Mouse (Mus musculus) embryonic facial prominence, embryonic 12.5 days (tissue): ENCODE measurements around the gene Mab21l3. TPM values are rescaled to one million over a fixed set of nuclear protein-coding genes. Genes with fewer than 3 reads are reported as not detected.

Experiments used
- ATAC-seq: fragments of 200-750 bp; cut with Nextera tagmentation; 2 replicates; pipeline ENCODE4 v1.8.0; 2017; ENCODE audit not compliant: insufficient number of reproducible peaks, insufficient read depth, low FRiP score, low TSS enrichment
- H3K27ac ChIP-seq: fragments of 300-500 bp; sonication (generic); 2 replicates; pipeline ENCODE4 v1.5.1; 2016; ENCODE audit warnings: mild to moderate bottlenecking
- H3K27me3 ChIP-seq: fragments of 300-500 bp; sonication (generic); 2 replicates; pipeline ENCODE4 v1.6.1; 2016; ENCODE audit warnings: mild to moderate bottlenecking, moderate library complexity
- H3K36me3 ChIP-seq: fragments of 300-500 bp; sonication (generic); 2 replicates; pipeline ENCODE4 v1.6.1; 2016; ENCODE audit warnings: mild to moderate bottlenecking
- H3K4me1 ChIP-seq: fragments of 300-500 bp; sonication (generic); 2 replicates; pipeline ENCODE4 v1.6.1; 2016
- H3K4me2 ChIP-seq: fragments of 300-500 bp; sonication (generic); replicated peaks from 2 replicates; pipeline ENCODE4 v1.6.1; 2016; ENCODE audit warnings: mild to moderate bottlenecking, moderate library complexity
- H3K4me3 ChIP-seq: fragments of 300-500 bp; sonication (generic); 2 replicates; pipeline ENCODE4 v1.5.1; 2016; ENCODE audit warnings: mild to moderate bottlenecking
- H3K9ac ChIP-seq: fragments of 300-500 bp; sonication (generic); 2 replicates; pipeline ENCODE4 v1.6.1; 2016; ENCODE audit warnings: mild to moderate bottlenecking, moderate library complexity
- H3K9me3 ChIP-seq: fragments of 300-500 bp; sonication (generic); 2 replicates; pipeline ENCODE4 v1.6.1; 2016; ENCODE audit warnings: mild to moderate bottlenecking, moderate library complexity
- WGBS: fragments of 180-500 bp; shearing (Covaris S2); methylation state at CpG from one replicate; pipeline ENCODE4 v1.1.7; 2016; 5-methylcytosine and 5-hydroxymethylcytosine counted together
- polyA plus RNA-seq: library from polyadenylated mRNA; unstranded; fragments of >200 nt; fragmentation: Nextera tagmentation; extraction: Ambion mirVana; gene quantifications from 2 replicates; pipeline ENCODE4 v1.2.1, GENCODE M21; 2016

Gene Mab21l3
- polyA plus RNA-seq = 1.4 and 1.6 TPM in 2 replicates

DNA sequence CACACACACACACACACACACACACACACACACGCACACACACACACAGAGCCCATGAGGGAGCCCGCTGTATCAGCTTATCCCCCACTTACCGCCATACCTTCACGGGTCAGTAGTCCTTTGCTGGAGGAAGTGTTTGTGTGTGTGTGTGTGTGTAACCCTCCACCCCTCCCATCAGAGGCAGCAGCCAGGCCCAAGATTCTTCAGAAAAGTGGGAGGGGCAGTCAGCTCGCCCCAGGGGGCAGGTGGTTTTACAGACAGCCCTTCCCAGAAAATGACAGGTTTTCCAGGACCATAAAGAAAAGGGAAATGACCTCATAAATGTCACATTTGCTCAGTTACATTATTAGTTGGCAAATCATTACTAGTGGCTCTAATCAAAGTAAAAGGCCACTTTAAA is at the start of gene Mab21l3:
Gene Mab21l3 (minus strand): TSS at position 144 of the 400 bp plus-strand sequence.
- no peak within 1 kb of the TSS for H3K4me3 ChIP-seq
- WGBS = 80% methylated on average over 5 of the region's 5 CpGs
- H3K9ac ChIP-seq = no peak within 1 kb of the TSS
- no peak within 1 kb of the TSS for H3K4me2 ChIP-seq
- no peaks in the 10 kb centered on the region for H3K27me3 ChIP-seq
- no peaks in the 10 kb centered on the region for H3K9me3 ChIP-seq
- no peaks in the 10 kb centered on the region for H3K4me1 ChIP-seq
- no peaks in the 10 kb centered on the region for H3K36me3 ChIP-seq
- H3K27ac ChIP-seq = no peak within 1 kb of the TSS
- no peak for ATAC-seq

DNA sequence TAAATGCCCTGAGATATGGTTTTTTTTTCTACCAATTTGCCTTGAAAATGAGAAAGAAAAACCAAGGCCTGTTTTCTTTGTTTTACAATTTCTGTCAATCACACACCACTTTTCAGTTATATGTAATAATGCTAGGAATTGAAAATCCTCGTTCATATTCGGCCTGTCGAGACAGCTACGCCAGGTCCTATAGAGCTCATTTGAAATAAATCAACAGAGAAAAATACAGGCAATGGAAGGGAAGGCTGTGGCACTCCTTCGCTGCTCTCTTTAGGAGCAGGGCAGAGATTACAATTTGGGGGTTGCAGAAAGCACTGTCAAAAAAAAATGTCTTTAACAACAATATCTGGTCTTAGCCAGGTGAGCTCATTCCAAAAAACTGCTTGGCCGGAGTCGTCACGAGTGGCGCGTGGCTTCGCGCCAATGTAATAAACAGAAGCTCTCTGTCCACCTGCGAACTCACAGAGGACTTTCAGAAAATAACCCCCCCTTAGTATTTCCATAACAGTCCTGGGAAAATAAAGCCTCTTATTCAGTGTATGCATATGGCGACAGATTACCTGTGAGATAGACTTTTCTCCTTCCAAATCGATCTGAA is 48.7 kb upstream of the Mab21l3 start:
- Histone ChIP-seq H3K36me3 (no peaks in the 10 kb centered on the region), H3K27ac (no peak overlapping the region), H3K4me2 (no peak overlapping the region), H3K9ac (no peak overlapping the region), H3K4me3 (no peak overlapping the region), H3K4me1 (no peaks in the 10 kb centered on the region), H3K9me3 (no peaks in the 10 kb centered on the region), H3K27me3 (no peaks in the 10 kb centered on the region)
- ATAC-seq = no peak
- 88% methylated on average over 15 of the region's 15 CpGs for WGBS

DNA sequence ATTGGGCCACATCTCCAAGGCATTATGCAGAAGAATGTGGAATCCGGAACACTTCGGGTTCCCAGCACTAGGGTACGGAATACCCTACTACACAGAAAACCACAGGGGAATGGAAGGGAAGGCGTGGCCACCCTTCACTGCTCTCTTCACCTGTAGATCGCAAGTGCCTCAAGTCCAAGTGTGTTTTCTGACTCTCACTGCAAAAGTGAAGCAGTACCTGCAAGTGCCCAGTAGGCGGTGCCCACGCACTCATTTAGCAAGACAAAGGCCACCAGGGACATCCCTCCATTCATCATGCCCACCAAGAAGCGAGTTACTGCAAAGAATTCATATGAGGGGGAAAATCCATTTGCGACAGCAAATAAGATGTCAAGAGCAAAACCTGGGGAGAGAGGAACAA is 48.1 kb upstream of the Mab21l3 start:
- Histone ChIP-seq H3K9ac (no peak overlapping the region), H3K4me2 (no peak overlapping the region), H3K4me3 (no peak overlapping the region), H3K27me3 (no peaks in the 10 kb centered on the region), H3K4me1 (no peaks in the 10 kb centered on the region), H3K36me3 (no peaks in the 10 kb centered on the region), H3K9me3 (no peaks in the 10 kb centered on the region), H3K27ac (no peak overlapping the region)
- no peak for ATAC-seq
- WGBS = 23% methylated on average over 9 of the region's 9 CpGs

DNA sequence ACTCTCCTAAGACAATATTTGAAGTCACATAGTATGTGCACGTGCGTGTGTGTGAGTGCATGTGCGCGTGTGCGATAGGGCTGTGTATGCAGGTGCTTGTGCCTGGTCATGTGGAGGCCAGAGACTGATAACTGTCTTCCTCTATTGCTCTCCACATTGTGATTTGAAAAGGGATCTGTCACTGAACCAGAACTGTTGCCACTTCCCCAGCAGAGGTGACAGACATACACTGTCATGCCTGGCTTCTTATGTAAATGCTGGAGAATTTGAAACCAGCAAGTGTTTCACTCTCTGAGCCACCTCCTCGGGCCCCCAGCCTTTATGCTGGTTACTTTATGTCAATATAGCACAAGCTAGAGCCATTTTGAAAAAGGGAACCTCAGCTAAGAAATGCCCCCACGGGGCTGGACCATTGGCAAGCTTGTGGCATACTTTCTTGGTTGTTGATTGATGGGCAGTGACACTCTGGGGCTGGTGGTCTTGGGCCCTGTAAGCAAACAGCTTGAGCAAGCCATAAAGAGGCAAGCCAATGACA is 46.7 kb upstream of the Mab21l3 start:
- H3K4me2 ChIP-seq = no peak overlapping the region
- no peak overlapping the region for H3K4me3 ChIP-seq
- H3K36me3 ChIP-seq = no peaks in the 10 kb centered on the region
- no peaks in the 10 kb centered on the region for H3K27me3 ChIP-seq
- WGBS = 82% methylated on average over 7 of the region's 7 CpGs
- no peaks in the 10 kb centered on the region for H3K4me1 ChIP-seq
- H3K9ac ChIP-seq = no peak overlapping the region
- H3K9me3 ChIP-seq = no peaks in the 10 kb centered on the region
- no peak overlapping the region for H3K27ac ChIP-seq
- no peak for ATAC-seq

DNA sequence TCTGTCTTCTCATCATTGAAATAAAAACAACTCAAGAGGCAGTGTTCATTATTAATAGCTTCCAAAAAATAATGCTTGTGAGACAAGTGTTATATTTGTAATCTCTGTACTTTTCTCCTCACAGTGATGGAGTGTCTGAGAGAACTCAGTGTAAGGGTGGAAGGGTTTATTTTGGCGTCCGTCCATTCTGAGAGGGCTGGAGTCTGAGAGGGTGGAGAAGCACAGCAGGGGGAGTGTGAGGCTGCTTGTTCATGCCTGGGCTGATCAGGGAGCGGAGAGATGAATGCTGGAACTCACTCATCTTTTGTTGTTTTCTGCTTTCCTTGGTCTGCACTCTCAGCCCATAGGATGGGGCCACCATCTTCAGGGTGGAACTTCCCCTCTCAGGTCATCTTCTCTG is 36.8 kb upstream of the Mab21l3 start:
- Histone ChIP-seq H3K4me1 (peaks cover 3% of the 10 kb centered on the region; the same call in 1 of the 2 replicates), H3K4me3 (no peak overlapping the region), H3K4me2 (no peak overlapping the region), H3K27me3 (no peaks in the 10 kb centered on the region), H3K9ac (no peak overlapping the region), H3K9me3 (no peaks in the 10 kb centered on the region), H3K27ac (no peak overlapping the region), H3K36me3 (no peaks in the 10 kb centered on the region)
- ATAC-seq = peak; percentile 41; the same call in 1 of the 2 replicates
- 57% methylated on average over 3 of the region's 3 CpGs for WGBS

DNA sequence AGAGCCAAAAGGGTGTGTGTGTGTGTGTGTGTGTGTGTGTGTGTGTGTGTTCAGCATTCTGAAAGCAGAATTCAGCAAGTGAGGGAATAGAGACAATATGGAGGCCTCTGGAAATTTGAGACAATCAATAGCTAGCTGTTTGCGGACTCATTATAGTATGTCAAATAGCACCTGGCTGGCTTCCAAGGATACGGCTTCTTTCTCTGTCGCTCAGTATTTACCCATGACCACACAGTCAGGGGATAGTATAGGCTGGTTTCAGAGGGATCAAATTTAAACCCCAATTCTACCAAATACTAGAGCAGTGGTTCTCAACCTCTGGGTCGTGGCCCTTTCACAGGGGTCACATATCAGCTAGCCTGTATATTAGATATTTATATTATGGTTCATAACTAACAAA is 36.3 kb upstream of the Mab21l3 start:
- Histone ChIP-seq H3K9me3 (no peaks in the 10 kb centered on the region), H3K36me3 (no peaks in the 10 kb centered on the region), H3K4me2 (no peak overlapping the region), H3K4me3 (no peak overlapping the region), H3K9ac (no peak overlapping the region), H3K27me3 (no peaks in the 10 kb centered on the region), H3K27ac (no peak overlapping the region), H3K4me1 (peaks cover 3% of the 10 kb centered on the region; the same call in 1 of the 2 replicates)
- WGBS = 51% methylated on average over 4 of the region's 4 CpGs
- ATAC-seq = 0 out of 2 replicates have a peak, but pooled peaks have one; percentile 52

DNA sequence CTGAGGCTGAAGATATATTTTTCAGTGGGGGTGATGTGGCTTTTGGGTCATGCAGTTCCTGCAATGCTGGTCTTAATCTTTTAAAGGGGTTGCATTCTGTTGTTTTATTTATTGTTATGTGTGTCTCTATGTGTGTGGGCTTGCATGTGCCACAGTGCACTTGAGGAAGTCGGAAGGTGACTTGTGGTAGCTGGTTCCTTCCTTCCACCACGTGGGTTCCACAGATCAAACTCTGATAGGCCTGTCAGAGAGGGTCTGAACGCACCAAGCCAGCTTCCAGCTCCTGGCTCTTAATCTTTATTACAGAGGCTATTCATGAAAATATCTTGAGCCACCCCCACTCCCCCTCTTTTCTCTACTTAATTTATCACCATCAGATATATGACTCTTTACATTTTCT is 35.1 kb upstream of the Mab21l3 start:
- H3K4me2 ChIP-seq = no peak overlapping the region
- no peak overlapping the region for H3K9ac ChIP-seq
- 67% methylated on average over 3 of the region's 3 CpGs for whole genome bisulfite sequencing
- H3K9me3 ChIP-seq = no peaks in the 10 kb centered on the region
- no peaks in the 10 kb centered on the region for H3K27me3 ChIP-seq
- H3K4me3 ChIP-seq = no peak overlapping the region
- H3K27ac ChIP-seq = no peak overlapping the region
- 0 out of 2 replicates have a peak, but pooled peaks cover 6% of the 10 kb centered on the region for H3K36me3 ChIP-seq
- no peak for ATAC-seq
- H3K4me1 ChIP-seq = peaks cover 3% of the 10 kb centered on the region; the same call in 1 of the 2 replicates

DNA sequence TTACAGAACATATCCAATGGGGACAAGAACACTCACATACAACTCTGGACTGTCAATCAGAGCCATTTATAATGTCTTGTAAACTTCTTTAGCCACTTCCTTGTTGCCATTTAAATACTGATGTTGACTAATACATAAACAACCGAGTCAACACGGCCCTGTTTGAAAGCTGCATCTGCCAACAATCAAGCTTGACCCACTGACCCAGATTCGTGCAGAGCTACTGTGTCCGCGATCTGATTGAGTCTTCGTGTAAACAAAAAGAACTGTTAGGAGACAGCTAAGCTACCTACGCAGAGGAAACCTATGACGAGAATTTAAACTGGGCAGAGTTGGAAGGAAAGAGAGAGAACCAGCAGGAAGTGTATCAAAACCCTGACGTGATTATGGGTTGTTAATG is 33.0 kb upstream of the Mab21l3 start:
- Histone ChIP-seq H3K4me1 (peaks cover 3% of the 10 kb centered on the region; the same call in 1 of the 2 replicates), H3K9ac (no peak overlapping the region), H3K4me2 (no peak overlapping the region), H3K36me3 (0 out of 2 replicates have a peak, but pooled peaks cover 6% of the 10 kb centered on the region), H3K27ac (no peak overlapping the region), H3K4me3 (no peak overlapping the region), H3K27me3 (no peaks in the 10 kb centered on the region), H3K9me3 (no peaks in the 10 kb centered on the region)
- no peak for ATAC-seq
- 37% methylated on average over 9 of the region's 9 CpGs for whole genome bisulfite sequencing

DNA sequence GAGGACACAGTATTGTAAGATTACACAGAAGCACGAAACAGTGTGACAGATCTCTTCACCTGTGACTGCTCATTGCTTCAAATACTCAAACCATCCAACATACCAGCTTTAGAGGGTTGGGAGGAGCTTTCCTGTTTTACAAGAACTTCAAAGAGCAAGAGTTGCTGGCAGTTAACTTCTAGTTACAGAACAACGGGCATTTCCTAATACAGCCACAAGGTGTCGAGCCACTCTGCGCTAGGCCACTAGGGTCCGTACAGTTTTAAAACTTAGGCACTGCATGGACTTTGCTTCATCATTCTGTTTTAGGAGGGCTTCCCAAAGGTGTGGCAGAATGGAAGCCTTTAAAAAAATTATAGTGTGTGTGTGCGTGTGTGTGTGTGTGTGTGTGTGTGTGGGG is 32.1 kb upstream of the Mab21l3 start:
- Histone ChIP-seq H3K27ac (no peak overlapping the region), H3K9me3 (no peaks in the 10 kb centered on the region), H3K27me3 (no peaks in the 10 kb centered on the region), H3K4me3 (no peak overlapping the region), H3K4me1 (peaks cover 3% of the 10 kb centered on the region; the same call in 1 of the 2 replicates), H3K4me2 (no peak overlapping the region), H3K9ac (no peak overlapping the region), H3K36me3 (0 out of 2 replicates have a peak, but pooled peaks cover 8% of the 10 kb centered on the region)
- WGBS = 79% methylated on average over 6 of the region's 6 CpGs
- no peak for ATAC-seq

DNA sequence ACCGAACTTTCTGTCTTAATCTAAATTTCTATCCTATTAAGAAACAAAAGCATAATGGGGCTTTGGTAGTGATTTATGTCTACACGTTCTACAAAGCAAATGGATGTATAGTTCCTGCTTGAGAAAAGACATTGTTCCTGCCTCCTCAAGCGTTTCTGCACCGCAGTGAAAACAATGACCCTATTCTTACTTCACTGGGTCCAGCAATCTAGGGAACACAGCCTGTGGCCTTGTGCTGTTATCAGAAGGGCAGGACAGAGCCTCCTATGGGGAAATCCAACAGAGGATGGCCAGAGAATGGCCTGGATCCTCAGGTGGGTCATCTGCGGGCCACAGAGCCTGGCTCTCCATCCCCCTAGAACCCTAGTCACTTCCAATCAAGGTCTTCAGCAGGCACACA is 29.4 kb upstream of the Mab21l3 start:
- no peak overlapping the region for H3K4me3 ChIP-seq
- no peaks in the 10 kb centered on the region for H3K9me3 ChIP-seq
- no peak overlapping the region for H3K27ac ChIP-seq
- H3K9ac ChIP-seq = no peak overlapping the region
- peaks cover 11% of the 10 kb centered on the region; the same call in 1 of the 2 replicates for H3K36me3 ChIP-seq
- ATAC-seq = no peak
- no peaks in the 10 kb centered on the region for H3K4me1 ChIP-seq
- H3K27me3 ChIP-seq = no peaks in the 10 kb centered on the region
- WGBS = 40% methylated on average over 5 of the region's 5 CpGs
- no peak overlapping the region for H3K4me2 ChIP-seq

DNA sequence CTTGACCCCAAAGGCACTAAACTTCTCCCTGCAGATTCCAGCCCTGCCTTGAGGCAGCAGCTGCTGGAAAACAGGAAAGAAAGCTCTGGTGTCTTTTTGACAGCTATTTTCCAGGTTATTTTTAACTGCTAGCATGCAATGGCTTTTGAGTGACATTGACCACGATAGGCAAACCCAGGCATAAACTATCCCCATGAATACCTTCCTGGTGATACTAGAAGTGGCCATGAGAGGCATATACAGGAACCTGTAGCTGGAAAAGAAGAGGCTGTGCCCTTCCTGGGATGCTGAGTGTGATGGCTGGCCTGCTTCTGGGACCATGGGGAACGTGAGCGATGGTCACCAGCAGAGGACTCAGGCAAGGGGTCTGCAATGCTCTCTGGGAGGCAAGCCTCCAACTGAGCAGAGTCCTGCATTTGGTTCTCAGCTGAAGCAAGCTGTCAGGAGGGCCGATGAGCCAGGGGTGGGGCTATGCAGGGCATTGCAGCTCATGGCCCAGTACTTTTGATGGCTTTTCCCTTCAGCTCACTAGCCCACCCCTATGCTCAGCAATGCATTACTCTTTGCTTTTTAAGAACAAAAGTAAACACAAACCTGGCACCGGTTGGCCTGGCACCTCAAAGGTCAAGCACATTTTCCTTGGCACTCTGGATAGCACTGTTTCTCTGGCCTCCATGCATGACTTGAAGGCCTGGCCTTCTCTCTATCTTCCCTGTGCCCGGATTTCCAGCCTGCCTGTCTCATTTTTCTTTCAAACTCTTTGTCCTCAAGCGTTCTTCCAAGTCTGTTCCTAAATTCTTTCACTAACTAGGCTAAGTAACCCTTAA is 27.9 kb upstream of the Mab21l3 start:
- Histone ChIP-seq H3K27me3 (no peaks in the 10 kb centered on the region), H3K4me2 (no peak overlapping the region), H3K4me3 (no peak overlapping the region), H3K36me3 (peaks cover 11% of the 10 kb centered on the region; the same call in 1 of the 2 replicates), H3K9ac (no peak overlapping the region), H3K27ac (no peak overlapping the region), H3K9me3 (no peaks in the 10 kb centered on the region), H3K4me1 (no peaks in the 10 kb centered on the region)
- 70% methylated on average over 7 of the region's 7 CpGs for WGBS
- no peak for ATAC-seq
